Mouse (Mus musculus): ENCODE measurements around the gene Rnf208.

GRCm38 (mm10) chr2:25207593-25207992, 34.5 kb upstream of the Rnf208 start:
- TF ChIP-seq CTCF (IDR thresholded peaks at IDR 0.05; ENCODE audit: borderline replicate concordance, control insufficient read depth, extremely low read depth, insufficient read depth, low read length, poor library complexity) (no peak), POLR2A (IDR thresholded peaks at IDR 0.05; ENCODE audit: control insufficient read depth, extremely low read depth, insufficient read depth, low read length, poor library complexity) (no peak)

Measured in thymus, adult 2 months (tissue).